Mouse (Mus musculus): Measurements from ENCODE around the gene Zfp467.

DNA sequence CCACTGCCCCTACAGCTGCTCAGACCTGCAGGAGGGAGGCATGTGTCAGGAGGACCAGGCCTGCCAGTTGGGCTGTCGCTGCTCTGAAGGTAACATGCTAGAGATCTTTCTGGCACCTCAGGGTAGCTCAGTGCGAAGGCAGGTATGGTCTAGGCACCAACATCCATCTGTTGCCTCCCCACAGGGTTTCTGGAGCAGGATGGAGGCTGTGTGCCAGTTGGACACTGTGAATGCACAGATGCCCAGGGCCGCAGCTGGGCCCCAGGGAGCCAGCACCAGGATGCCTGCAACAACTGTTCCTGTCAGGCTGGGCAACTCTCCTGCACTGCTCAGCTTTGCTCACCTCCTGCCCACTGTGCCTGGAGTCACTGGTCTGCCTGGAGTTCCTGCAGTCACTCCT is 44.1 kb upstream of the Zfp467 start:
- TF ChIP-seq POLR2A (IDR thresholded peaks at IDR 0.05; ENCODE audit: low read depth, low read length) = no peak
- no peak for TF ChIP-seq CTCF (IDR thresholded peaks at IDR 0.05; ENCODE audit: extremely low read depth, insufficient read depth, insufficient read length, insufficient replicate concordance)
